Mouse (Mus musculus) gastrocnemius, postnatal 36 days (tissue): ENCODE data around the gene Acvr1c. TPM values are rescaled to one million over a fixed set of nuclear protein-coding genes. Genes with fewer than 3 reads are reported as not detected.
A peak's percentile ranks its signal among the peaks of the same experiment; 100 is the strongest.

ENCODE experiments used
- DNase-seq, 2 experiments: peaks; one replicate each; pipeline ENCODE4 v3.0.0; 2022
- intact Hi-C: fragments of 180-260 bp; cut with DNase I; formaldehyde crosslinking; loops from one replicate; pipeline ENCODE4 v1.15.1; 2025
- total RNA-seq, 2 experiments: library from RNA; stranded (reverse); gene quantifications; 2 replicates each; pipeline ENCODE4 v1.2.3; 2021

The Acvr1c gene
- total RNA-seq, 2 experiments from 2014 or later = 0.31 to 0.72 TPM

DNA sequence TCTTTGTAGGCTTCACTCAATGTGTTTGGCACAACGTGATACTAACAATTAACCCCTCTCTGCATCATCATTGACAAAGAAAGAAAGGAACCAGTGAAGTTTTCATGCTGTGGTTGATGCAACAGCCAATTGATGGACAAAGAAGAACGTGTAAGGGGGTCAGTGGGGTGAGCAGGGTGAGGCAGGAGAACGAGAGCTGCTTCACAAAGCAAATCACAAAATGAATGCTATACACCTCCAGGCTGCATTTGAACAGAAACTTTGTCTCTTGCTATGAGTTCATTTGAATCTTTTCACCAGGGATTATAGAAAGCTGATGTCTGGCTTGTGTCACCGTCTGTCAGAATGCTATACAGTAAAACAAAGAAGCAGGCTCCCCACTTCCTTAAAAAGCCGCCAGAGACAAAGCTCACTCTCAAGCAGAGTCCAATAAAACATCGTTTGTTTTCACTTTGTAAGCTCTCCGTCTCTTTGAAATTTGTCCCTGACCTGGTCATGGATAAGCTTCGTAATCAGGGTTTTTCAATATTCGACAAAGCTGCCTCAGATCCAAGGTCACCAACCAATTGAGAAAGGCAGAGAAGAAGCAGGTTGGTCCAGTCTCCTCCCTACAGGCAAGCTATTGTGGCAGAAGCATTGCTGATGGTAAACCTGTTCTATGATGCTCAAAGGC is 67.8 kb downstream of the Acvr1c start:
- intact Hi-C loops = no loop called here
- DNase-seq = no peak

GRCm38 (mm10) chr2:58289331-58289730 is 68.4 kb downstream of the Acvr1c start:
- intact Hi-C loops = no loop called here
- DNase-seq = no peak

DNA sequence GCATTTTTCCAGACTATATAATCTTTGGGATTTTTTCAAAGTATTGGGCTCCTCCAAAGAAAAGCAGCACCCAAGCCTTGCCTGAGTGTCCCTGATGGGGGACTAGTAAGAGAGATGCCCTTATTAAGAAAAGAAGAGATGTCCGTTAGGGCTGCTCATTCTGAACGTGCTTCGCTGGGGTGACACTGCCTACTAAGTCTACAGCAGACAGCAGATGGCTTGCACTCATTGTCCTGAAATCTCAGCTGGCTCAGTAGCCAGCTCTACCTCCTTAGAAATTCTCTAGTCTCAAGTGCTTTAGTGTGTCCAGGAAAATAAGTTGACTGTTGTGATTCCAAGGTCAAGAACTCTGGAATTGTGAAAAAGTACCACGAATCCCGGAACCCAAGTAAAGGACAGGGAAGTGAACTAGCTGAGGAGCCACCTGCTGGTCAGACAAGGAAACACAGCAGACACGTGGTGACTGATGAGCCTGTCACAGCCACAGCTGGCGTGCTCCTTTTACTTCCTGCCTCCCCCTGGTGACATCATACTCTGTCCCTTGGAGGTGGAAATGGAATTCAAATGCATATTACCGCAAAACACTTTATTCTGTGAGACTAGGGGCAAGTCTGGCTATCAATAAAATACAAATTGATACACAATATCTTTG is 75.3 kb downstream of the Acvr1c start:
- DNase-seq = peak; percentile 13 to 17
- intact Hi-C loops = no loop called here

DNA sequence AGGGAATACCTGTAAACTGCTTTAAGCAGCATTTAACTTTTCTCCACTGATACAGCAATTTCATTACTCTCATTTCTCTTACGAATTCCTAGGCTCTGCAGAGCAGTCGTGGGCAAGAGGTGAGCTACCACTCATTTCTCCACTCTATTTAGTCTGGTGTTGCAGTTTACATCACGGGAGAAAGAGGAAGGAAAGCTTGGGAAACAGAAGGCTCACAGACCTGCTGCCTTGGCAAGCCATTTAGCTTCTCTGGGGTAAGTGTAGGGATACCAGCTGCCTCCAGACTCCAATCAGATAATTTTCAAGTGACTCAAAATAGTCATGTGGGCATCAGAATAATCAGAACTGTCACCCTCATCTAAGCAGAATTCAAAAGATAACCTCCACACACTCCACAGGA is 76.6 kb downstream of the Acvr1c start:
- DNase-seq = no peak
- intact Hi-C loops = no loop called here

DNA sequence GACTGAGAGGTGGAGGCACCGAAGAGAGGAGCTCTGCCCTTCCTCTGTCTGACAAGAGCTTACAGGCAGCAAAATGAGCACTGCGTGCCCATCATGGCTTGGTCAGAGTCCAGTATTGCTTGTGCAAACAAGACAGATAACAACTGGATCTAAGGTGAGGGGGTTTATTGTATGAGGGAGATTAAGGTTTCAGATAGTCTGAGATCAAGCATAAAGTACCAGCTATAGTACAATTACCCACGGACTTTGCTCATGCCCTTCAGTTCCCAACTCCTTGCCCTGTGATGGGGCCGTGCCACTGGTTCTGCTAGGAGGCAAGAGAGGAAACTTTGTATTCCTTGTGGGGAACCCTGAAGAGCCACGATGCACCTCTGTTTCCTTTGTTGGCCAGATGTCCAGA is 78.5 kb downstream of the Acvr1c start:
- intact Hi-C loops = no loop called here
- DNase-seq = no peak

DNA sequence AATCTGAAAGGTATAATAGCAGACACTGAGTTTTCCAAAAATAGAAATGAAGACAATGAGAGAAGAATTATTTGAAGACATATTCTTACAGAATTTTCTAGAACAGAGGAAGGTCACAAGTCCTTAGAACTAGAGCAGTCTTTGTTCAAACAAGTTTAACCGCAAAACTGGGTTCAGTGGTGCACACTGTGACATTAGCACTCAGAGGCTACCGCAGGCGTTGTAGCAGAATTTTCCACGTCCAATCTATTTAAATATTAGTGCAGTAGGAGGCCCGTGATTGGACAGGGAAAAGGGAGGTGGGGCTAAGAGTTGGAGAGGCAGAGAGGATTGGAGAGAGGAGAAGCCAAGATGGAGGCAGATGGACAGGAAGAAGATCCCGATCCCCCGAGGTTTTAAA is 81.2 kb downstream of the Acvr1c start:
- DNase-seq = no peak
- intact Hi-C loops = no loop called here

- intact Hi-C loops = no loop called here
- no peak for DNase-seq
These were observed 117.1 kb downstream of the Acvr1c start for GRCm38 (mm10) chr2:58240639-58241038.

- no peak for DNase-seq
- intact Hi-C loops = no loop called here
These were observed 120.2 kb downstream of the Acvr1c start for GRCm38 (mm10) chr2:58237487-58237886.

Other genes with a start within 250 kb of the Acvr1c start
- under 1 TPM; 0.20 to 0.79 TPM for gene Cytip, start 162.4 kb downstream of the Acvr1c start, total RNA-seq
- gene Gm17409, start 112.2 kb upstream of the Acvr1c start, total RNA-seq = not detected
- gene Acvr1, start 209.3 kb upstream of the Acvr1c start, total RNA-seq = 10 to 100 TPM; 10.3 to 12.3 TPM
- gene Upp2, start 209.4 kb upstream of the Acvr1c start, total RNA-seq = 1 to 10 TPM; 2.4 to 2.5 TPM